Comparison of ENCODE assay signal across 27 mouse cellular contexts in the genomic region with DNA sequence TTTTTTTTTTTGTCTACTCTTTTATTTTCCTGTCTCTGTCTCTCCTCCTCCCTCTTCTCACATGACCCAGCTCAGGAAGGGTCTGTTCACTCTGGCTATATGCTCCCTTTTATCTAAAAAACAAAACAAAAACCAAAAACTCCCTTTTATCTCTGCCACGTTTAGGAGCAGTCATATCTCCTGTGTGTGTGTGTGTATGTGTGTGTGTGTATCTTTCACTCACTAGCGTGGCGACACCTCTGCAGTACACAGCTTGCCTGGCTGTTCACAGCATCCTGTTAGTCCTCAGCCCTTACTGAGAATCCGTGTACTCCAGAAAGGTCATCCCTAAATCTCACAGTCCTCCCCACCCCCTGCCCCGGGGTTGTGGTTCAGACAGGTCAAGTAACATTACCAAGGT. TPM values are rescaled to one million over a fixed set of nuclear protein-coding genes. Genes with fewer than 3 reads are reported as not detected.
DNase-seq lines count a peak whose midpoint lies in the region; ATAC-seq lines count a peak whose summit lies in the region.
"Had no signal": no experiment of that assay in that cellular context is flagged by ENCODE, and none has a peak within 500 bp of the region (broad histone marks: within the 10 kb centered on the region; RNA-seq: fewer than 3 reads in every experiment).

No protein-coding gene starts in this region.

- WGBS in heart, embryonic 13.5 days, result 48% methylated on average over 5 of the region's 5 CpGs
- WGBS in liver, embryonic 15.5 days (ENCODE audit: insufficient replicate concordance), result 20% methylated on average over 5 of the region's 5 CpGs

- no peak for DNase-seq in heart, adult 18-20 months
- peak; percentile 25 to 32 for DNase-seq in CD8-positive naive resting alpha-beta T cell, adult 2 months (ENCODE audit: low read depth in 2 of 2, low spot score in 2 of 2)
- DNase-seq in yolk sac, embryonic 10.5 days (ENCODE audit: low spot score), result no peak
- DNase-seq in neural tube, embryonic 10.5 days (ENCODE audit: extremely low spot score, low spot score), result no peak
- DNase-seq: adrenal gland, postnatal 36 days; cerebellum, adult 9-10 months; kidney, postnatal 36 days; lung, adult 18-20 months; lung, postnatal 10 days; right cerebral cortex, postnatal 25 days; spleen, adult 18-20 months; thymus, postnatal 14 days had no signal

- 0 out of 2 replicates have a peak, but pooled peaks cover 8% of the 10 kb centered on the region for H3K27me3 ChIP-seq in heart, embryonic 13.5 days (replicated peaks)
- peaks cover 26% of the 10 kb centered on the region for H3K27me3 ChIP-seq in liver, embryonic 15.5 days
- H3K27me3 ChIP-seq: heart, embryonic 12.5 days; limb, embryonic 13.5 days had no signal

- H3K27ac ChIP-seq in heart, embryonic 13.5 days (replicated peaks), result 0 out of 2 replicates have a peak overlapping the region, but pooled peaks have one; percentile 65
- H3K27ac ChIP-seq in liver, embryonic 15.5 days (replicated peaks), result no peak overlapping the region
- H3K27ac ChIP-seq: hindbrain, embryonic 13.5 days; limb, embryonic 13.5 days had no signal

- H3K9ac ChIP-seq in heart, embryonic 13.5 days, result no peak overlapping the region
- no peak overlapping the region for H3K9ac ChIP-seq in liver, embryonic 15.5 days
- H3K9ac ChIP-seq: heart, embryonic 12.5 days; hindbrain, embryonic 13.5 days had no signal

- ATAC-seq in heart, embryonic 13.5 days (ENCODE audit: extremely low read depth, insufficient number of reproducible peaks, low FRiP score, low TSS enrichment), result no peak
- ATAC-seq in inflammation-experienced regulatory T-cells, adult 6 months, result peak; percentile 73
- ATAC-seq in liver, embryonic 15.5 days (ENCODE audit: insufficient read depth), result no peak
- no peak for ATAC-seq in erythroid progenitor cell, adult 5-6 weeks (replicated peaks; ENCODE audit: low FRiP score, poor library complexity, severe bottlenecking)
- ATAC-seq: forebrain, embryonic 14.5 days had no signal

- H3K4me1 ChIP-seq in heart, embryonic 13.5 days, result peaks cover 59% of the 10 kb centered on the region
- peaks cover 66% of the 10 kb centered on the region for H3K4me1 ChIP-seq in liver, embryonic 15.5 days (replicated peaks)

- no peak overlapping the region for H3K4me2 ChIP-seq in heart, embryonic 13.5 days
- peak overlapping the region; percentile 92; the same call in 1 of the 2 replicates for H3K4me2 ChIP-seq in liver, embryonic 15.5 days
- H3K4me2 ChIP-seq: hindbrain, embryonic 13.5 days; midbrain, embryonic 11.5 days had no signal

- no peaks in the 10 kb centered on the region for H3K36me3 ChIP-seq in heart, embryonic 13.5 days
- H3K36me3 ChIP-seq in liver, embryonic 15.5 days (replicated peaks), result no peaks in the 10 kb centered on the region
- H3K36me3 ChIP-seq: heart, embryonic 12.5 days; hindbrain, embryonic 13.5 days; limb, embryonic 13.5 days had no signal

- H3K9me3 ChIP-seq in heart, embryonic 13.5 days, result no peaks in the 10 kb centered on the region; the same call in 1 of the 2 replicates
- no peaks in the 10 kb centered on the region for H3K9me3 ChIP-seq in liver, embryonic 15.5 days (replicated peaks)
- H3K9me3 ChIP-seq: hindbrain, embryonic 13.5 days; limb, embryonic 13.5 days had no signal

- H3K4me3 ChIP-seq in heart, embryonic 13.5 days, result no peak overlapping the region
- H3K4me3 ChIP-seq in liver, embryonic 15.5 days (replicated peaks), result no peak overlapping the region
- H3K4me3 ChIP-seq: heart, embryonic 12.5 days; hindbrain, embryonic 13.5 days had no signal

RNA-seq across cellular contexts. Expression of a gene that starts 5.0 kb away (rescaled TPM):
- polyA plus RNA-seq in heart, embryonic 13.5 days (2015; fragmentation: Nextera tagmentation; extraction: Ambion mirVana), result 0.24 and 0.25 TPM in 2 replicates
- total RNA-seq in heart, adult 18-20 months (2021), result under 1 TPM in 1 of 2 experiments, not detected in 1; 0.15 TPM
- not detected for polyA plus RNA-seq in inflammation-experienced regulatory T-cells, adult 6 months (2017; shearing (Covaris generic))
- polyA plus RNA-seq in liver, embryonic 15.5 days (2015; fragmentation: Nextera tagmentation; extraction: Ambion mirVana), result 0.12 and 0.17 TPM in 2 replicates
- total RNA-seq in erythroid progenitor cell, adult 5-6 weeks (2015; ENCODE audit: low replicate concordance), result not detected in 2 replicates
- not detected in 2 replicates for total RNA-seq in erythroid progenitor cell, adult 5-6 weeks (2017; ENCODE audit: low replicate concordance)
- total RNA-seq: adrenal gland, postnatal 36 days; midbrain, postnatal 0 days had no signal
- polyA plus RNA-seq: forebrain, embryonic 14.5 days; hindbrain, embryonic 13.5 days; intestine, embryonic 14.5 days; midbrain, embryonic 11.5 days; midbrain, postnatal 0 days; neural tube, embryonic 11.5 days had no signal

RNA-seq across cellular contexts. Expression of a gene that starts 30.1 kb away (rescaled TPM):
- polyA plus RNA-seq in heart, embryonic 13.5 days (2015; fragmentation: Nextera tagmentation; extraction: Ambion mirVana), result 0.12 and 0.18 TPM in 2 replicates
- total RNA-seq in heart, adult 18-20 months (2021), result under 1 TPM in 1 of 2 experiments, not detected in 1; 0.23 TPM
- under 1 TPM in 2 of 3 experiments, not detected in 1; 0.28 to 0.36 TPM for polyA plus RNA-seq in inflammation-experienced regulatory T-cells, adult 6 months (2017; shearing (Covaris generic))
- polyA plus RNA-seq in liver, embryonic 15.5 days (2015; fragmentation: Nextera tagmentation; extraction: Ambion mirVana), result 0.02 and 0.03 TPM in 2 replicates
- total RNA-seq in erythroid progenitor cell, adult 5-6 weeks (2015; ENCODE audit: low replicate concordance), result not detected in 2 replicates
- total RNA-seq in erythroid progenitor cell, adult 5-6 weeks (2017; ENCODE audit: low replicate concordance), result not detected in 2 replicates
- total RNA-seq: adrenal gland, postnatal 36 days; heart, postnatal 25 days; layer of hippocampus, postnatal 10 days had no signal
- polyA plus RNA-seq: forebrain, embryonic 14.5 days; hindbrain, embryonic 13.5 days; midbrain, postnatal 0 days; neural tube, embryonic 11.5 days had no signal

RNA-seq across cellular contexts. Expression of a gene that starts 41.5 kb away (rescaled TPM):
- polyA plus RNA-seq in heart, embryonic 13.5 days (2015; fragmentation: Nextera tagmentation; extraction: Ambion mirVana), result 2.1 and 2.4 TPM in 2 replicates
- total RNA-seq in heart, adult 18-20 months (2021), result 1 to 10 TPM in 1 of 2 experiments, under 1 TPM in 1; 0.51 to 1.5 TPM
- 1 to 10 TPM in 1 of 3 experiments, under 1 TPM in 2; 0.82 to 3.4 (median 0.96) TPM for polyA plus RNA-seq in inflammation-experienced regulatory T-cells, adult 6 months (2017; shearing (Covaris generic))
- 2.8 and 4.1 TPM in 2 replicates for polyA plus RNA-seq in liver, embryonic 15.5 days (2015; fragmentation: Nextera tagmentation; extraction: Ambion mirVana)
- total RNA-seq in erythroid progenitor cell, adult 5-6 weeks (2015; ENCODE audit: low replicate concordance), result 8.0 and 15.1 TPM in 2 replicates
- 4.1 and 15.1 TPM in 2 replicates for total RNA-seq in erythroid progenitor cell, adult 5-6 weeks (2017; ENCODE audit: low replicate concordance)
- total RNA-seq: gastrocnemius, adult 8-10 months; layer of hippocampus, postnatal 10 days; midbrain, postnatal 0 days had no signal
- polyA plus RNA-seq: forebrain, embryonic 14.5 days had no signal

Comparison
In these comparisons a context has a peak if more than half of its experiments do, and no peak if none do; other contexts are left out.
1. DNase-seq: peak in CD8-positive naive resting alpha-beta T cell, adult 2 months (2 of 2); none in heart, adult 18-20 months (0 of 2), yolk sac, embryonic 10.5 days (single experiment) and neural tube, embryonic 10.5 days (single experiment).